Mouse (Mus musculus) kidney, adult 8-10 months (tissue): ENCODE measurements around the gene Zic5.
A peak's percentile ranks its signal among the peaks of the same experiment; 100 is the strongest.
"Not testable (repeated sequence)": the region's sequence is repeated elsewhere in the genome, so short reads cannot be mapped to it uniquely, and the experiment has no call there.

Experiments
- DNase-seq, 2 experiments: peaks; one replicate each; pipeline ENCODE4 v3.0.0; 2022

The Zic5 gene

DNA sequence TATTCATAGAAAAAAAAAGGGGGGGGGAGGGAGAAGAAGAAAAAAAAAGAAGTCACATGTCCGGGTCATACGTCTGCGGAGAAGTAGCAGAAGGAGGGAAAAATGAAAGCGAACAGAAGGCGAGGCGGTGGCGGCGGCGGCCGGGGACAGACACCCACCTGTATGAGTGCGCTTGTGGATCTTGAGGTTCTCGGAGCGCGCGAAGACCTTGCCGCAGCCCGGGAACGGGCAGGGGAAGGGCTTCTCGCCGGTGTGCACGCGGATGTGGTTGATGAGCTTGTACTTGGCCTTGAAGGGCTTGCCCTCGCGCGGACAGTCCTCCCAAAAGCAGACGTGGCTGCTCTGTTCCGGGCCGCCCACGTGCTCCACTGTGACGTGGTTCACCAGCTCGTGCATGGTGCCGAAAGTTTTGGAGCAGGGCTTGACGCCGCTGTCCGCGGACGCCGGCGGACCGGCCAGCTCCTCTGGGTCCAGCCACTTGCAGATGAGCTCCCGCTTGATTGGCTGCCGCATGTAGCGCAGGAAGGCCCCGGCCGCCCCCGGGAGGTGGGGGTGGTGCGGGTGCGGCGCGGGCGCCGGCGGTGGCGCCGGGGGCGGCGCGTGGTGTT, 1.6 kb downstream of the Zic5 start:
- DNase-seq = peak in 1 of 2 experiments; percentile 38

DNA sequence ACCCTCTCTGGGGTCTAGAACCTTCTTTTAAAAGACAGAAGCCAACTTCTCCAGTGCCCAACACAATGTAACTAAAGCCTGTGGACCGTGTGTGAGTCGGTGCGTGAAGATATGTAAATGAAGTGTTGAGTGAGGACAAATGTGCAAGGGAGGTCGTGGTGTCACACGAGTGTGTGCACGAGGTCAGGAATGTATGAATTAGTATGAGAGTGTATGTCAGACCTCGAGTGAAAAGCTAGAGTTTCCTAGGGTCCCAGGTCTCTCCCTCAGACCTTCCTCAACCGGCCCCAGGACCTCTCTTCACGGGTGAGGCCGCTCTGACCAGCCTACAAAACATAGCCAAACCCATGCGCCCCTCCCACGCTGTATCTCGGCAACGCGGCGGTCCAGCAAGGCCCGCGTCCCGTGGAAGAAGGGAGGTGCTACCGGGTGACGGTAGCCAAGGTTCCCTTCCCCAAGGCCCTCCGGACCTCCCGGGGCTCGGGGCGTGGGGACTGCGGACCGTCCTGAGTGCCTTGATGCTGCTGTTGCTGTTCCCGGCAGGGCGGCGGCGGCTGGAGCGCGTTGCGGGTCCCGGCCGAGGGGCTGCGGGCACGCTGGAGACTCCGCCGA, 2.3 kb downstream of the Zic5 start:
- no peak for DNase-seq

DNA sequence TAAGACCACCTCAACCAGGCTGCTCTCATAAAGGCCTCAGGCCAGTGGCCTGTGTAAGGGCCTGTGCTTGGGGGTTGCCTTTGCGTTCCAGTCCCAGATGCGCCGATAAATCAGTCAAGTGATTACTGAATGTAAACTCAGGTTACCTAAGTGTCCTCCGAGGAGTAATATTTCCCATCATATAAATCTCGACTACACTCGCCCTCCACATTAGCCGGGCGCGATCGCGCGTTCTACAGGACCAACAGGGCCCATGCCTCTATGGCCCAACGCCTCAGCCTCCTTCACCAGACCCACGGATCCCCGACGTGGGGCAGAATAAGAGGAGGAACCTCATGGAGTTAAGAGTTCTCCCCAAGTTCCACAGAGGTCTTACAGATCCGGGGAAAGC, 2.8 kb downstream of the Zic5 start:
- DNase-seq = no peak

DNA sequence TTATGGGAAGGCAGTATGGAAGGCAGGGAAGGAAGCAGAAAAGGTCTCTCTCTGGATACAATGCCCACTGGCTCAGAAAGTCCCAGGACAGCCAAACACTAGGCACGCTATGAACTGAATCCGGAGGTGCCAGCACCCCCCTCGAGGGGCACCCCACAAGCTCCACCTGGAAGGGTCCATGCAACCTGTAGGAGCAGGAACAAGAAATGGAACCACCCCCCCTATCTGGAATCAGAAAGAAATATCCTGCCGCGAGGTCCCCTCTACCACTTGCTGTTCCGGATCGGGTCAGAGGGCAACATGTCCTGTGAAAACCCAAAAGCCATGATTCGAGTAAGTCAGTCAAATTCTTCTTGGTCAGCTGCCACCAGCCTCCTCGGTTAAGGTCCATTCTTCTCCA, 3.5 kb downstream of the Zic5 start:
- no peak for DNase-seq

DNA sequence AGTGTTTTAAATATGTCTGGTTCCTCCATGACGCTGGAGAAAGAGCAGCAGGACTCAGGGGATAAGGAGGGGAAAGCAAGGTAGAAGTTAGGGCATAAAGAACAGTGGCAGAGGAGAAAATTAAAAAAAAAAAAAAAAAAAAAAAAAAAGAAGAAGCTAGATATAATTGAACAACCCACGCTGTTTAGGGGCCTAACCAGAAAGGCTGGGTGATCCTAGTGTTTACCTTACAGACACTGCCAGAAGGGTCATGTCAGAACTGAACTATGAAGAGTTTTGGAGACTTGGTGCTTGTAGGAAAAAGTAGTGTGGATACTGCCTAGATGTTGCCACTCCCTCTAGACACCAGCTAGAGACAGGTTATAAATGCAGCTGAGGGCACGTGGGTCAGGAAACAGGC, 4.0 kb downstream of the Zic5 start:
- DNase-seq = no peak

DNA sequence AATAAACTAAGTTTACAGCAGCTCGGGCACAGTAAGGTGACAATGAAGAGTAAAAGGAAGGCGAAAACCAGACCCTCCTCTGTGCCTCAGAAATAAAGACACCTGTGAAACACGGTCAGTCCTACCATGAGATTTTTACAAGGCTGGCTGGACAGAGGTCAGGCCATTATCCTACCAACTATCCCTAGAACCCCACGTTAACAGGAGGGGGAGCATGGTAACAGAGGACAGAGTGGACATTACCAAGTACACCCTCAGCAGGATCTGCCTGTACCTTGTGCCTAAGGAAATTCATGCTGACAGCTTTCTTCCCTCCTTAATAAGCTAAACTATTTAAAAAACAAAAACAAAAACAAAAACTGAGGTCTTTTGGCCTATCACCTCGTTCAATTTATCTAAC, 5.3 kb downstream of the Zic5 start:
- DNase-seq = no peak

DNA sequence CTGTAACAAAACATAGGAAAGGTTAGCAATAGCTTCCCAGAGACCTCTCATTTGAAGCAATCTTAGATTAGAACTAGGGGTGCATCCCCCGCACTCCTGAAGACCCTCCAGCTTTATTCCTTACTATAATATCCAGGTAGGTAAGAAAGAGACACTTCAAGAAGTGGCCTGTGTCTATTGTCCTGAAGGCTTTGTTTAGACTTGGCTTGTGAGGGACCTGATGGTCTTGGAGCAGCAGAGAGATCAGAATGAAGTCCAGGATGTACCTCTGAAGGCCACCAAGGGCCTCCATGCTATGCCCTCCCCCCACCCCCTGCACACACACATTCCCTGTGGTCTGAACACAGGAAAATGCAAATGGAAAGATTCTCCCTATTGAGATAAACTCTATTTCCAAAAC, 5.7 kb downstream of the Zic5 start:
- DNase-seq = no peak

DNA sequence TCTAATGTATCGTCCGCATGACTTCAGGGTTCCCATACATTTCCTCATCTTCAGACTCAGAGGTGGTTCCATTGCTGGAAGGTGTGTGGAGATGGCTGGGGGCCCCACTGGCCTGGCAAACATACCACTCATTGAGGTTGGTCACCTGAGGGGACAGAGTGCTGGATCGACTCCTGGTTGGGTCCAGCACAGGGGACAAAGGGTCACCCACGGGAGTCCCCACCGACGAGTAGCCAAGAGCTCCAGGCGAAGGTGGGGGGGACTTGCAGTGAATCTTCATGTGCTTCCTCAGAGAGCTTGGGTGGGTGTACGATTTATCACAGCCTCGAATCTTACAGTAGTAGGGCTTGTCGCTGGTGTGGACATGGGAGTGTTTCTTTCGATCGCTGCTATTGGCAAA, 6.1 kb downstream of the Zic5 start:
- DNase-seq = not testable (repeated sequence)

DNA sequence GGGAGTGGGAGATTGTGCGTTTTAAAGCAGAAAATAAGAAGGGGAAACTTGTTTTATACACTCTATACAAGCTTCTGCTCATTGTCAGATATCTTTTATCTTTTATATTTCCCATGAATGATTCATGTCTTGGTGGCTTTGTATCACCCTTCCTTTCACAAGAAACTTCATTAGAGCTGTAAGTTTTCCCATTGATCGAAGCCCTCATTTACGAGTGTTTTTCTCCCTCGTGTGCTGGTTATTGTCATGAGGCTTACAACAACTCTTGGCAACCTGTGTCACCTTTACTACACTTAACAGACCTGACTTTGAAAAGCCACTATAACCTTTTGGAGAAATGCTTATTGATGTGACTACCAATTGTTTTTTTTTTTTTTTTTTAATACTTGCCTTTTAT, 9.9 kb downstream of the Zic5 start:
- DNase-seq = no peak

DNA sequence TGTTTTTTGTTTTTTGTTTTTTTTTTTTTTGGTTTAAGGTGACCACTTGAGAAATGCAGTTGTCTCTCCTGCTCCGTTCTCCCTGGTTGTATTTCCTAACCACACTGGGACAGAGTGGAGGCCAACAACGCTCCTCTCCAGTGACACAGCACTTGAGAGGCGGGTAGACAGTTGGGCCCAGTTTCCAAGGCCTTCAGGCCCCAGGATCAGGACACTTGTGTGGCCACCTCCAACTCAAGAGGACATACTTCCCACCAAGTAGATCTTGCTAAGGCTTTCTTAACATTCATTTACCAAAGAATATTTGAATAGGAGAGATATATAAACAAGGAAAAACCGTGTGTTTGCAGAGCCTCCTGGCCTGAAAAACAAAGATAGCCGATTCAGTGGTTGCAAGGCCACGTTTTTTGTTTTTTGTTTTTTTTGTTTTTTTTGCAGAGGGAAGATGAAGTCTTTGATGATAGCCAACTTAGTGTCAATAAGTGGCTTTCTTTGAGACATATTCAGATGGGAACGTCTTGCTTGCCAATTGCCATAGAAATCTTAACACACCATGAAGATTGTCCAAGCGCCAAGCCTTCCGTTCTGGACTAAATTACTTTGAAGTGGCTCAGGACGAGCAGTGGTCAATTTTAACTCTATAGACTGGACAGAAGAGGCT, 10.4 kb downstream of the Zic5 start:
- no peak for DNase-seq

DNA sequence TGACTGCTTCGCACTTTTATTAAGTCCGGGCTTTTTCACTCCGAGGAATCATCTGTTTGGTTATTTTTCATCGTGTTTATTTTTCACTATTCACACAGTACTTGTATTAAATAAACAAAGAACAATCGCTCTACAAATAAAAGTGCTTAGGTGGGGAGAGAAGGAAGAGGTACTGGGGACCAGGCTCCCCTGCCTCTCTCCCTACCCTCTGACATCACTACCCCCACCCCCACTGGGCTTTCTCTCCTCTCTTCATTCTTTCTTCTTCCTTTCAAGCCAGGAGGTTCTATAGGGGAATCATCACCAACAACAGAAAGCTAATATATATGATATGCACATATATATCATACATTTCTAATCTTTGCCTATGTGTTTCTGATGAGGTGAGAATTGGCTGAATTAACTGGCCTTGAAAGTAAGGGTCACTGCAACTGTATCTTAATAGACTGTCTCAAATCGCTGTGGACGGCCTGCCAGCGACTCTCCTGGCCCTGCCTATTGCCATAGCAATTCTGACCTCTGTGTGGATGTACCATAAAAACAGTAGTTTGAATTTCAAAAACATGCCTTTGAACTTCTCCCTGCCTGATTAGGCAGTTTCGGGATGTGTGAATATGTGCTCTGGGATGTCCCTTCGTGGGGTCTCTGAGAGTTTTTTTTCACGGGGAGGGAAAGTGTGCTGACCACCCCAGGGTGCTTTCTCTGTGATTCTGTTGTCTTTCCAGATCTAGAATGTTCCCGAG, 11.3 kb downstream of the Zic5 start:
- DNase-seq = no peak

DNA sequence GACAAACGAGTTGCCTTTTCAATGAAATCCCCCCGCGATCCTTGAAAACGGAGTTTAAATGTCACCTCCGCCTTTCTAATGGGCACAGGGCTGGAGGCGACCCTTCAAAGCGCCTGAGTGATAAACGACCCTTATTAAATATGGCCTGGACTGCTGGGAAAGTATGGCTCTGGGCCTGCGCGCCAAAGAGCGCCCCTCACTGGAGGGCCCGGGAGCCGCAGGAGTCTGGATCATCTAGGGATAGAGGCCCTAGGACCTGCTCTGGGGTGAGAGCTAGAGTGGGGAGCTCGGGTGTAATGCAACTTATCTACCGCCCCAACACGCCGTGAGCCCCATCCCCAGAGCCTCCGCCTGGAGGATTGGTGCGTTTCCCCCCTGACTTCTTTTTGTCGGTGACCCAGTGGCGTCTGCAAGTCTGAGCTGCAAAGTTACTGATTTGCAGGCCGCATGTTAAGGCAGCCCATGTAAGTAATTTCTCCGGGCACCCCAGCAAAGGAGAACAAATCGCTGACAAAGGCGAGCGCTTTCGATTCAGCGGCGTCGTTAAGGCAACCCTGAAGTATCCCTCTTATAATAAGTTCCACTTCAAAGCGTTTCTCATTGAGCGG, 12.0 kb downstream of the Zic5 start:
- DNase-seq = peak in 1 of 2 experiments; percentile 34

DNA sequence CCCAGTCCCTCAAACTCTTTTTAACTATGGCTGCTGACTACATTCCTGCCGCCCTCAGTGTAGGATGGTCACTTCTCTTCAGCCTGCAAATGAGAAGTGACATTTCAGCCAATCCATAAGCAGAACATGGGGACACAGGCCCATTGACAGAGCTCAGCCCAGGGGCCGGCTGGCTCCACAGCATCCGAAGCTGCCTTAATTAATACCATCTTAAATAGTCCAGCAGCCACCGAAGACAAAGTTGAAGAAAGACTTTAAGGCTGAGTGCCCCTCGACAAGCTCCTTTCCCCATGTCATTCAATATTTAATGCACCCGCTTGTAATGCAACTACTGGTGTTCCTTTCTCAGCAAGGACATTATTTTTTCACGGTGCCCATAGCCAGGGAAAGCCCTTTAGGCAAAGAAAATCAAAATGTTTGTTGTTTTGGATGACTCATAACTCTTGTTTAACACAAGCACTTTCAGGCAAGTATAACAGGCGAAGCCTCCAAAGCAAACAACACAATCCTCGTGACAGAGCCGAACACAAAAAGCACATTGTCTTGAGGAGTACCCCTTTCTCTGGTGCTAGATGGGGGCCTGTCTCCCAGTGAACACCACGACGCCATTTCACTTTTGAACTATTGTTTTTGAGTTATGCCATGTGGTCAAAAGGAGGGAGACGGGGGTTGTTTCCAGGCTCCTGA, 12.6 kb downstream of the Zic5 start:
- DNase-seq = no peak

DNA sequence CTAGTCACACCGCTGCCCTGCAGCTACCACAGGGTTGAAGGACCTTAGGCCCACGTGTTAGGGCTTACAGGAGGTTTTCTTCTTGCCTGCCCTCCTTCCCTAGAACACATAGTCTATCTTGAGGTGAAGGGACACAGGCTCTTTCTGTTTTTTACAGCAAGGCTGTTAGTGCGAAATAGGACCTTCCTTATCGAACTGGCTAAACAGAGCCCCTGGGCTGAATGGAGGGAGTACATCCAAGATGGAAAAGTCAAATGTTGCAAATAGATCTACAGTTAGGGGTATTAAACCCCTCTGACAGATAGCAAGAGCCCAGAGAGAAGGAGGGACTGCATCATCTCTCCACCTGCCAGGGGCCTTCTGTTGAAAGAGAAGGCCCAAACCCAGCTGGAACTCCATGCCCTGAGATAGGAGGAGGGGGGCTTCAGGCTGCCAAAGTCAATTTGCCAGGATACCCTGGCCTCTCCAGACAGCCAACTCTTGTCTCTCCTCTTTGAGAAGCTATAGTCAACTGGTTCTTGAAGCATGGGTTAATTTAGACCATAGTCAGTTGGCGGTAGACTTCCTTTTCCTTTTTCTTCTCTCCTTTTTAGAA, 13.8 kb downstream of the Zic5 start:
- DNase-seq = no peak

DNA sequence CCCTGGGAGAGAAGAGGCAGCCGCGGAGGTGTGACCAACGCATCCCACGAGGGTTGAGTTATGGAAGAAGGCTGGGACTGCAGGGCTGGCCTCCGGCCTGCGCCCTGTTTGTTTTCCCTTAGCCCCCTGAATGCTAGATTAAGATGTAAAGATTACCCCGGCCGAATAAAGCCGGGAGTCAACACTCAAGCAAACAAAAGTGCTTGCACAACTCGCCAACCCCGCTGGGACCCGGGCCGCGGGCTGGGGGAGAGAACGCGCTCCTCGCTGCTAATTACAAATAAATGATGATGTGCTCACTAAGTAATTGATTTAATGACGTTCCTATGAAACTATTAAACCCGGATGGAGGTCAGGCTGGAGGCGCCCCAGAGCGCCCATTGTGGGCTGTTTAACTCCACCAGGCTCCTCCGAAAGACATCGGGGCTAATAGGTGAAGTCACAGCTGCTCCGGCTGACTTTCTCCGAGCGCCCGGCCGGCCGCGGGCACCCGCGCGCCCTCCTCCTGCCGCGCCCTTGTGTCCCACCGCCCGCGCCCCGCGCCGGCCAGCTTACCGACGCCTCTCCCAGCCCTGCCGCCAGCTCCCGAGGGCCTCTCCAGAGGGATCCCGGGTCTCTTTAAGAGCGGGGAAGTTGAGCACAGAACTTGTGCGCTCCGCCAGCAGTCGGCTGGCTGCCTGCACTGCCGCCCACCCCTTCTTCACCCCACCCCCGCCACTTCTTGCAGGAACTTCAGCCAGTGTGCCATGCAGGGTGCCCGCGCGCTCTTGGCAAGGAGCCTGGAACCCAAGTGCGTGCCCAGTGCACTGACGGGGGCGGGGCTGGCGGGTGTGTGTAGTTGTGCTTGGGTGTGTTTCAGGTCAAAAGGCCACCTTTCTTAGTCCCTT, 14.7 kb downstream of the Zic5 start, which contains the start of gene Gm5089:
Gene Gm5089, minus strand, starts transcription at position 620 of the 887 bp plus-strand sequence.
- DNase-seq = peak; percentile 37 to 68

DNA sequence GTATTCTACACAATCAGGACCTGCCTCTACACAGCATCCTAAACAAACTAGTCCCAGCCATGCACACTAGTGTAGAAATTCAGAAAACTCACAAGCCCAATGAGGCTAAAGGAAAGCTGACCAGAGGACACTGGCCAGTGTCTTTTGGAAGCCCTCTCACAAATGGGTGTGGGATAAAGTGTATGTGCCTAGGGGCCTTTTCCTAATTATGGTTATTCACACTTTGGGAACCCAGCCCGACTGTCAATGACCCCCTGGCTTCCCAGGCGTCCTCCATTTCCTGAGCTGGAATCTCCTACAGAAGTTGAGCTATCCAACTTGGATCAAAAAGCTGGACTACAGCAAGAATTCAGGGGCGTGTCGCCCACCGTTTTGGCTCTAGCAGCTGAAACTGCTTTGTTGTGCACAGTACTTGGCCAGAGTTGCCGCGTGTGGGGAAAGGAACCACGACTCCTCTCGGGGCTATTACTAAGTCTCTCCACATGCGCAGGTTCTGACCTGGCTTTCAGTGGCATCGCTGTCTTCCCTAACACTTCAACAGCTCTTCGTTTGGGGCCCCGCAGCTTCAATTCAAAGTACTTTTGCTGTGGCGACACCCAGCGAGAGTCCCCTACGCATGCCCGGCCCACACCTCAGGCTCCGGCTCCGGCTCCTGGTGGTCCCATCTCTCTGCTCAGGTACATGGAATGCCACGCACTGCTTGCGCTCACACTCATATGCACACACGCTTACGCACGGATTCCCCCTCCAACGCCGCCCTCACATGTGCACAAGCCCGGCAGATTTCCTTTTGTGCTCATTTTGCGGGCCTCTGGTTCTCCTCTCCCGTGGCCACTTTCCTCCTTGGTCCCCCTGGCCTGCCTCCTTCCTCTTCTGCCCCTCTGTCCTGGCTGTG, 15.6 kb downstream of the Zic5 start:
- no peak for DNase-seq

DNA sequence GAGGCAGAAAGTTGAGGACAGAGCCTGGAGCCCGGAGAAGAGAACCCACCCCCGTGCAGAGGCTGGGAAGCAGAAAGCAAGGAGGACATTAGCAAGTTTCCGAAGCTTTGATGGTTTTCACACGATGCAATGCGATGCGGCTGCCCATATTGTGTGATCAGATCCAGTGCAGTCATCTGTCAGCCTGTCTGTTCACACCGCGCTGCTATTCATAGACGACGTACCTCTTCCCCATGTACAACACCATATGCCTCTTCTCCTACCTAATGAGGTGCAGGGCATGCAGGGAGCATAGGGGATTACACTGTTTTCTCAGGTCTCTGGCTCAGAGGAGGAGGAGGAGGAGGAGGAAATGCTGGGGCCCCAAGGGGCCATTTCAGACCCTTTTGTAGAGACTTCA, 28.6 kb downstream of the Zic5 start:
- DNase-seq = no peak

DNA sequence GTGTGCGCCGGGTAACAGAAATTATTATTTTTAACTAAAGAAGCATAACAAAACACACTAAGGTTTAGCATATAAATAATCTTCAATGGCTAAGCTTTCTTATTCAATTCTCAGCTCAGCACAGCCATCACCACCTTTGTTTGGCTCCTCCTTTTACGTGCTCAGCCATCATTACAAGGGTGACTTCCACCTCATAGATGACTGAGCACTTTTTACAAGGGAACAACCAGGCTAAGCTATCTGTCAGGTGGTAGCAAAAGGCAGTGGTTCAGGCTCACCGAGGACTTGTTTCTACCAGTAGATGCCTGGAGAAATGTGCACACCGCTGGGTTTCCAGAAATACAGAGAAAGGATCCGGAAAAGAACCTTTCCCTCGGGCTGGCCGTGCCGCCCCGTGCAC, 31.4 kb downstream of the Zic5 start:
- DNase-seq = no peak

DNA sequence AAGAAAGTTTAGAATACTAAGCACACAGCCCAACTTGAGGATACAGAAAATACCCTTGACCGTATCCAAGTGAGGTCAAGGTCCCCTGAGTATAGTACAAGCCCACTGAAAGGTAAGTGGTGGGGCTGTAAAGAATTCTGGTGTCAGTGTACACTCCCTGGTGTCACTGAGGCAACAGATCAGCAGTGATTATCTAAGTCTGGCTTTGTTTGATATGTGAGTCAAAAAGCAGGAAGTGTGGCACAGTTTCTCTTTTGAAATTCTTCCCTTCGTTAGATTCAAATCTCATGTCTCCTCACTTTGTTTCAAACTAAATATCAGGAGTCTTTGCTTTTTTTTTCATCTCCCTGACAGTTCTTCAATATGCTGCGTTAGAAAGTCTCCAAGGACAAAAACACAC, 32.9 kb downstream of the Zic5 start:
- DNase-seq = no peak

DNA sequence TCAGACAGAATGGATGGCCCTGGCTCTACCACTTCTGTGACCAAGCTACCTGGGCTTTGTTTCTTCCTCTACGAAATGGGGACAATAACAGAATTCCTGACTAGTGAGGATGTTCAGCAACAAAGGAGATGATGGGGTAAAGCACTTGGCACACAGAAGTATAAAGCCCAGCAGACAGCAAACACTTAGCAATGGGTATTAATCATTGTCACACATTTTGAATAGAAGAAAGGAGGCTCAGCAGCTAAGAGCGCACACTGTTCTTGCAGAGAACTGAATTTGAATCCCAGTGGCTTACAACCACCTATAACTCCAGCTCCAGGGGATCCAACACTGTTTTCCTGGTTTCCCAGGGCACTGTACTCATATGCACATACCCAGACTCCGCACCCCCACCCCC, 37.8 kb downstream of the Zic5 start:
- DNase-seq = no peak
